Mouse (Mus musculus) G1E (cell line): ENCODE data around the gene Canx.

ENCODE experiments used
- CTCF ChIP-seq: IDR thresholded peaks from 2 replicates; pipeline ENCODE4 v1.5.1; 2012; ENCODE audit warnings: low read depth, low read length, inconsistent platforms, mixed read lengths
- GATA1 ChIP-seq: IDR thresholded peaks from 2 replicates; pipeline ENCODE4 v1.6.1; 2012; ENCODE audit warnings: borderline replicate concordance, low read length, inconsistent platforms, mixed read lengths

GRCm38 (mm10) chr11:50256615-50257014 is 68.9 kb downstream of the Canx start:
- no peak for TF ChIP-seq CTCF
- TF ChIP-seq GATA1 = no peak
